Mouse (Mus musculus): ENCODE measurements around the gene Gsk3b. TPM values are rescaled to one million over a fixed set of nuclear protein-coding genes. Genes with fewer than 3 reads are reported as not detected.
"Not testable (repeated sequence)": the region's sequence is repeated elsewhere in the genome, so short reads cannot be mapped to it uniquely, and the experiment has no call there.

Gene Gsk3b
- total RNA-seq, 4 experiments from 2014 or later: 67.6 to 79.6 (median 72.0) TPM

GRCm38 (mm10) chr16:38191460-38191859, 102.7 kb downstream of the Gsk3b start:
- DNase-seq: no peak

- DNase-seq: no peak
These were observed 103.8 kb downstream of the Gsk3b start for GRCm38 (mm10) chr16:38192640-38193039.

GRCm38 (mm10) chr16:38197299-38197698, 108.5 kb downstream of the Gsk3b start:
- no peak for DNase-seq

GRCm38 (mm10) chr16:38205272-38205671, 116.5 kb downstream of the Gsk3b start:
- DNase-seq: no peak

GRCm38 (mm10) chr16:38222491-38222890, 133.7 kb downstream of the Gsk3b start:
- DNase-seq: not testable (repeated sequence)

- DNase-seq: no peak
These were observed 148.3 kb downstream of the Gsk3b start for GRCm38 (mm10) chr16:38236936-38237585.

- DNase-seq: no peak
These were observed 150.9 kb downstream of the Gsk3b start for GRCm38 (mm10) chr16:38239729-38240128.

- DNase-seq: no peak
These were observed 151.4 kb downstream of the Gsk3b start for GRCm38 (mm10) chr16:38240167-38240566.

GRCm38 (mm10) chr16:38244111-38244510, 155.3 kb downstream of the Gsk3b start:
- DNase-seq: no peak

GRCm38 (mm10) chr16:38245379-38245778, 156.6 kb downstream of the Gsk3b start:
- DNase-seq: no peak

GRCm38 (mm10) chr16:38245849-38246585, 157.2 kb downstream of the Gsk3b start:
- no peak for DNase-seq

GRCm38 (mm10) chr16:38248331-38248961, 159.6 kb downstream of the Gsk3b start:
- no peak for DNase-seq

- DNase-seq: no peak
These were observed 161.7 kb downstream of the Gsk3b start for GRCm38 (mm10) chr16:38250467-38250866.

GRCm38 (mm10) chr16:38254001-38254400, 165.2 kb downstream of the Gsk3b start:
- DNase-seq: peak; percentile 12

- no peak for DNase-seq
These were observed 166.3 kb downstream of the Gsk3b start for GRCm38 (mm10) chr16:38255107-38255506.

- no peak for DNase-seq
These were observed 167.1 kb downstream of the Gsk3b start for GRCm38 (mm10) chr16:38255927-38256326.

GRCm38 (mm10) chr16:38271601-38272000, 182.8 kb downstream of the Gsk3b start:
- no peak for DNase-seq

GRCm38 (mm10) chr16:38272483-38272882, 183.7 kb downstream of the Gsk3b start:
- no peak for DNase-seq

- DNase-seq: no peak
These were observed 185.9 kb downstream of the Gsk3b start for GRCm38 (mm10) chr16:38274737-38275136.

GRCm38 (mm10) chr16:38279794-38280193, 191.0 kb downstream of the Gsk3b start:
- no peak for DNase-seq

GRCm38 (mm10) chr16:38280951-38281350, 192.2 kb downstream of the Gsk3b start:
- no peak for DNase-seq

- DNase-seq: no peak
These were observed 193.9 kb downstream of the Gsk3b start for GRCm38 (mm10) chr16:38282559-38283160.

- DNase-seq: no peak
These were observed 194.5 kb downstream of the Gsk3b start for GRCm38 (mm10) chr16:38283300-38283699.
